Mouse (Mus musculus): ENCODE measurements around the gene Tbc1d21. TPM values are rescaled to one million over a fixed set of nuclear protein-coding genes. Genes with fewer than 3 reads are reported as not detected.
A peak's percentile ranks its signal among the peaks of the same experiment; 100 is the strongest.

Tbc1d21 gene
- total RNA-seq, 2 experiments from 2014 or later = not detected

GRCm38 (mm10) chr9:58346498-58346897 is 23.8 kb downstream of the Tbc1d21 start:
- no peak for DNase-seq
- intact Hi-C loops (cut with DNase I) = no loop called here

- no peak for DNase-seq
- intact Hi-C loops (cut with DNase I) = no loop called here
These were observed 24.3 kb downstream of the Tbc1d21 start for GRCm38 (mm10) chr9:58345963-58346362.

- intact Hi-C loops (cut with DNase I) = no loop called here
These were observed 28.5 kb downstream of the Tbc1d21 start for GRCm38 (mm10) chr9:58341795-58342194.

GRCm38 (mm10) chr9:58336650-58337281 is 33.5 kb downstream of the Tbc1d21 start:
- intact Hi-C loops (cut with DNase I) = no loop called here
- no peak for DNase-seq

More at GRCm38 (mm10) chr9:58341795-58342194, 28.5 kb downstream of the Tbc1d21 start:
- DNase-seq = no peak

GRCm38 (mm10) chr9:58331276-58331675 is 39.0 kb downstream of the Tbc1d21 start:
- no peak for DNase-seq
- intact Hi-C loops (cut with DNase I) = loop anchor here (2.0 kb wide), 2 partner anchors 38 to 204 kb away; no protein-coding TSS in a partner anchor

- intact Hi-C loops (cut with DNase I) = loop anchor here (2.0 kb wide), 2 partner anchors 39 to 205 kb away; no protein-coding TSS in a partner anchor
- peak; percentile 28 to 31 for DNase-seq
These were observed 40.0 kb downstream of the Tbc1d21 start for GRCm38 (mm10) chr9:58330293-58330692.

GRCm38 (mm10) chr9:58327382-58327781 is 42.9 kb downstream of the Tbc1d21 start:
- intact Hi-C loops (cut with DNase I) = no loop called here
- DNase-seq = no peak

- DNase-seq = no peak
- intact Hi-C loops (cut with DNase I) = no loop called here
These were observed 43.6 kb downstream of the Tbc1d21 start for GRCm38 (mm10) chr9:58326477-58327180.

GRCm38 (mm10) chr9:58321681-58322080 is 48.6 kb downstream of the Tbc1d21 start:
- DNase-seq = no peak
- intact Hi-C loops (cut with DNase I) = no loop called here

- intact Hi-C loops (cut with DNase I) = no loop called here
- no peak for DNase-seq
These were observed 51.9 kb downstream of the Tbc1d21 start for GRCm38 (mm10) chr9:58318317-58318716.

GRCm38 (mm10) chr9:58317381-58317780 is 52.9 kb downstream of the Tbc1d21 start:
- intact Hi-C loops (cut with DNase I) = no loop called here

GRCm38 (mm10) chr9:58316784-58317183 is 53.5 kb downstream of the Tbc1d21 start:
- intact Hi-C loops (cut with DNase I) = no loop called here
- no peak for DNase-seq

More at GRCm38 (mm10) chr9:58317381-58317780, 52.9 kb downstream of the Tbc1d21 start:
- DNase-seq = no peak

GRCm38 (mm10) chr9:58315850-58316249 is 54.4 kb downstream of the Tbc1d21 start:
- intact Hi-C loops (cut with DNase I) = no loop called here
- no peak for DNase-seq

GRCm38 (mm10) chr9:58314682-58315360 is 55.4 kb downstream of the Tbc1d21 start:
- no peak for DNase-seq
- intact Hi-C loops (cut with DNase I) = no loop called here

GRCm38 (mm10) chr9:58312944-58313359 is 57.3 kb downstream of the Tbc1d21 start, which contains the start of gene Loxl1:
Gene Loxl1 (minus strand): TSS chr9:58313186.
- intact Hi-C loops (cut with DNase I) = no loop called here
- peak; percentile 63 to 72 for DNase-seq

GRCm38 (mm10) chr9:58312196-58312943 is 57.9 kb downstream of the Tbc1d21 start:
- intact Hi-C loops (cut with DNase I) = no loop called here
- DNase-seq = no peak

- no peak for DNase-seq
- intact Hi-C loops (cut with DNase I) = no loop called here
These were observed 58.9 kb downstream of the Tbc1d21 start for GRCm38 (mm10) chr9:58311191-58311910.

GRCm38 (mm10) chr9:58310043-58310660 is 60.1 kb downstream of the Tbc1d21 start:
- peak; percentile 60 to 77 for DNase-seq
- intact Hi-C loops (cut with DNase I) = no loop called here
